Mouse (Mus musculus) layer of hippocampus, adult 2 months (tissue): ENCODE results near the gene Defb7. TPM values are rescaled to one million over a fixed set of nuclear protein-coding genes. Genes with fewer than 3 reads are reported as not detected.

Source experiments
- DNase-seq, 2 experiments: peaks; one replicate each; pipeline ENCODE4 v3.0.0; 2022; ENCODE audit warnings: low spot score in 2 of 2
- H3K27ac ChIP-seq: fragments of 200-600 bp; 2 replicates; pipeline ENCODE4 v1.8.1; 2022
- H3K4me3 ChIP-seq: fragments of 200-600 bp; 2 replicates; pipeline ENCODE4 v1.8.1; 2022; ENCODE audit warnings: mild to moderate bottlenecking
- CTCF ChIP-seq: fragments of 200-600 bp; conservative IDR thresholded peaks from 2 replicates; pipeline ENCODE4 v1.8.1; 2022; ENCODE audit warnings: antibody characterized with exemption, mild to moderate bottlenecking, moderate library complexity
- long read RNA-seq, 2 experiments: library from polyadenylated mRNA; stranded (forward); transcript quantifications; one replicate each; pipeline ENCODE4 v2.0.0; 2021; ENCODE audit warnings: borderline mapping rate in 2 of 2
- microRNA-seq, 2 experiments: library from miRNA; unstranded; fragments of <30 nt; microRNA quantifications; one replicate each; pipeline ENCODE4 v1.2.0; 2021
- total RNA-seq, 2 experiments: library from RNA; stranded (reverse); gene quantifications; 2 replicates each; pipeline ENCODE4 v1.2.3; 2021

Defb7 gene
- total RNA-seq, result not detected
- long read RNA-seq, experiment 1, result 0 reads
- long read RNA-seq, experiment 2, result 0 reads

DNA sequence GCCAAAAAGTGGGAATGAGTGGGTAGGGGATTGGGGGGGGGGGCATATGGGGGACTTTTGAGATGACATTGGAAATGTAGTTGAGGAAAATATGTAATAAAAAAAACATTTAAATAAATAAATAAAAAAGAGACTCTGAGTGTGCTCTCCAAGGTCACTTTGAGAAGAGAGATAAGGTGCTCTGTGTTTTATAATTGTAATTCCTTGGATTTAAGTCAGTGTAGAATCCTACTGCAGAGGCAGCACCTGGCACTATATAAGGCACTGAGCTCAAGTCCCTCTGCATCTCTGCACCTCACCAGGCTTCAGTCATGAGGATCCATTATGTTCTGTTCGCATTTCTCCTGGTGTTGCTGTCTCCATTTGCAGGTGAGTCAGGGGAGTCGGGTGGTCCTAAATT, at the start of gene Defb7:
Gene Defb7, plus strand, starts transcription at position 301 of the 400 bp plus-strand sequence.
- DNase-seq, result no peak
- no peak within 1 kb of the TSS for H3K27ac ChIP-seq
- no peak for TF ChIP-seq CTCF
- H3K4me3 ChIP-seq, result no peak within 1 kb of the TSS

- Histone ChIP-seq H3K27ac (no peak overlapping the region), H3K4me3 (no peak overlapping the region)
- no peak for TF ChIP-seq CTCF
- DNase-seq, result no peak
Measured at GRCm38 (mm10) chr8:19446378-19446777, 48.5 kb upstream of the Defb7 start.

- no peak for DNase-seq
- no peak for TF ChIP-seq CTCF
- Histone ChIP-seq H3K27ac (no peak overlapping the region), H3K4me3 (no peak overlapping the region)
Measured at GRCm38 (mm10) chr8:19461355-19461754, 33.5 kb upstream of the Defb7 start.

- no peak overlapping the region for H3K4me3 ChIP-seq
- no peak for TF ChIP-seq CTCF
- no peak for DNase-seq
- no peak overlapping the region for H3K27ac ChIP-seq
Measured at GRCm38 (mm10) chr8:19469026-19469425, 25.9 kb upstream of the Defb7 start.

DNA sequence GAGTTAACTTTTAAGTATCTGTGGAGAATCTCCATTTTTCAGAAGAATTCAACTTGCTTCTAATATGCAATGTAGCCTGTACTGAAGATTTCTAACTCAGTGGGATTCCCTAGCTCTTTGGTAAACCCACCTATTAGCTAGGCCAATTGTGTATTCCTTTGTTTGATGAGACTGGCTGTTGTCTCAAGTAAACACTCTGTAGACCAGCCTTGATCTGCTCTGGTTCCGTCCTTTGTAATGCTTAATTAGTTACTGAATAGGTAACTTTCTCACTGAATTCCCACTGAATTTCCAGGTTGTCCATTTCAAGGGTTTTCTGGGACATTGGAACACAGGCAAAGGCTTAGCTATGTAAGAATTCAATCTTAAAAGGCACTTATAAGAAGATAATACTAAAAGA, 5.6 kb downstream of the Defb7 start:
- no peak for DNase-seq
- H3K27ac ChIP-seq, result no peak overlapping the region
- no peak overlapping the region for H3K4me3 ChIP-seq
- TF ChIP-seq CTCF, result no peak

DNA sequence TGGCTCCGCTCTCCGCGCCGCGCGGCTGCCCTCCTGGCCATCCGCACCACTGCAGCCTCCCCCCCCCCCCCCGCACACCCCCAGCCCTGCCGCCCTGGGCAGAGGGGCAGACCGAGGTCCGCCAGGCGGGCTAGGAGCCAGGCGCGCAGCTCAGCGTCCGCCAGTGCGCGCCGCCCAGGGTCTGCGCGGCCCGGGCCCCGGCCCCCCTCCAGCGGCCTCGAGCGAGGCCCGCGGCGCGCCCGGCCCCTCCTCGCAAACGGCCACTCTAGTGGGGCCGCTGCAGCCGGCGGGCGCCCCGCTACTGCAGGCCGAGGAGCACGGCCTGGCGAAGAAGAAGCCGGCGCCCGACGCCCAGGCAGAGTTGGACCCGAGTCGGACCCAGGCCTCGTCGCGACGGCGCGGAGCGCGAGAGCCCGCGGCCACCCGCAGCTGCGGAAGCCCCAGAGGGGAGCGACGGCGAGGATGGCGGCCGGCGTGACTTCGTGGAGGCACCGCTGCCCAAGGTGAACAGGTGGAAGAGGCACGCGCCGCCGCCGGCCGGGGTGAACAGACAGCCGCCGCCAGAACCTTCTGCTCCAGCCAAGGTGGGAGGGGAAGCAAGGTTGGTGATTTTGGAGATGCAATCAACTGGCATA, 40.4 kb downstream of the Defb7 start:
- no peak for TF ChIP-seq CTCF
- no peak for DNase-seq
- H3K27ac ChIP-seq, result no peak overlapping the region
- H3K4me3 ChIP-seq, result no peak overlapping the region

DNA sequence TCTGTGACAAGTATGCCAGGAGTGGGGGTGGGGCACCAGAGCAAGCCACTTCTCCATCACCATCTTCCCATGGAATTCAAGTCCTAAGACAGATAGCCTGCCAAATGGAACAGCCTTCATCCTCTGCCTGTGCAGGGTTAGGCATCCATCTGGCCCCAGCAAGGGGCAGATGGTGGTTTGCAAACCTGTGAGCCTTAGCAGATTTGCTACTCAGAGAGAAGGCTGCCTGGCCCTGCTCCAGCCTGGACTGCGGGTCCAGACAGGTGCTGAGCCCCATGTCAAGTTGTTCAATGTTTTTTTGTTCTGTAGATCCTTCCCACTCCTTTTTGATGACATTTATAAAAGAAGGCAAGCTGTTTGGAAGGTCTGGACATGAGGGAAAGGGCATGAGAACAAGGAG, 45.5 kb downstream of the Defb7 start:
- Histone ChIP-seq H3K27ac (no peak overlapping the region), H3K4me3 (no peak overlapping the region)
- DNase-seq, result no peak
- TF ChIP-seq CTCF, result no peak

Small RNAs within 50 kb of the gene (microRNA-seq; reads per million reads assigned to microRNA genes)
- 0 reads per million in 2 experiments for gene Gm27288
- gene Gm27852, result 0 reads per million in 2 experiments

Other genes starting within 250 kb of the Defb7 start
- not detected for gene Defb5, start 247.5 kb upstream of the Defb7 start, total RNA-seq
- gene Defb3, start 201.7 kb upstream of the Defb7 start, total RNA-seq, result not detected
- not detected for gene Defb8, start 47.5 kb upstream of the Defb7 start, total RNA-seq
- 1 to 10 TPM in 1 of 2 experiments, under 1 TPM in 1; 0.95 to 1.1 TPM for gene 4930467E23Rik, start 234.5 kb downstream of the Defb7 start, total RNA-seq